ENCODE assay signal across 9 mouse cellular contexts in genomic region chr17:37050876-37051275, GRCm38 (mm10). TPM values are rescaled to one million over a fixed set of nuclear protein-coding genes. Genes with fewer than 3 reads are reported as not detected.
DNase-seq lines count a peak whose midpoint lies in the region; ATAC-seq lines count a peak whose summit lies in the region.
"Had no signal": no experiment of that assay in that cellular context is flagged by ENCODE, and none has a peak within 500 bp of the region (broad histone marks: within the 10 kb centered on the region; RNA-seq: fewer than 3 reads in every experiment).

No protein-coding gene starts in this region.

- intact Hi-C loops in heart, postnatal 36 days (cut with DNase I): no loop called here

- 6% methylated on average over 27 of the region's 27 CpGs for WGBS in heart, embryonic 13.5 days
- WGBS in embryonic facial prominence, embryonic 14.5 days: 9% methylated on average over 14 of the region's 27 CpGs
- WGBS in limb, embryonic 10.5 days: 2% methylated on average over 27 of the region's 27 CpGs
- 2% methylated on average over 27 of the region's 27 CpGs for WGBS in neural tube, embryonic 14.5 days

- H3K9me3 ChIP-seq in heart, embryonic 13.5 days: no peaks in the 10 kb centered on the region
- H3K9me3 ChIP-seq in embryonic facial prominence, embryonic 14.5 days (ENCODE audit: control insufficient read depth, low read length): no peaks in the 10 kb centered on the region
- H3K9me3 ChIP-seq in limb, embryonic 10.5 days (replicated peaks): no peaks in the 10 kb centered on the region
- no peaks in the 10 kb centered on the region for H3K9me3 ChIP-seq in neural tube, embryonic 14.5 days (ENCODE audit: control insufficient read depth, low read length)

- H3K27me3 ChIP-seq in heart, embryonic 13.5 days (replicated peaks): peaks cover 19% of the 10 kb centered on the region
- no peaks in the 10 kb centered on the region; the same call in 1 of the 2 replicates for H3K27me3 ChIP-seq in embryonic facial prominence, embryonic 14.5 days (replicated peaks; ENCODE audit: control insufficient read depth, insufficient read depth, low read length)
- H3K27me3 ChIP-seq in limb, embryonic 10.5 days (ENCODE audit: low read depth, poor library complexity, severe bottlenecking): peaks cover 29% of the 10 kb centered on the region
- H3K27me3 ChIP-seq in neural tube, embryonic 14.5 days (ENCODE audit: control insufficient read depth, insufficient read depth, low read length): no peaks in the 10 kb centered on the region

- no peak for ATAC-seq in heart, embryonic 13.5 days (ENCODE audit: extremely low read depth, insufficient number of reproducible peaks, low FRiP score, low TSS enrichment)
- ATAC-seq in embryonic facial prominence, embryonic 14.5 days (ENCODE audit: low read depth): peak; percentile 1
- peak; percentile 16 for ATAC-seq in neural tube, embryonic 14.5 days (ENCODE audit: low read depth)

- no peak overlapping the region for H3K27ac ChIP-seq in heart, embryonic 13.5 days (replicated peaks)
- no peak overlapping the region for H3K27ac ChIP-seq in embryonic facial prominence, embryonic 14.5 days (replicated peaks; ENCODE audit: low read depth, low read length)
- peak overlapping the region; percentile 81 for H3K27ac ChIP-seq in limb, embryonic 10.5 days
- H3K27ac ChIP-seq in neural tube, embryonic 14.5 days (ENCODE audit: low read depth, low read length): peak overlapping the region; percentile 81; the same call in 1 of the 2 replicates

- peaks cover 23% of the 10 kb centered on the region for H3K36me3 ChIP-seq in heart, embryonic 13.5 days
- H3K36me3 ChIP-seq in embryonic facial prominence, embryonic 14.5 days (ENCODE audit: control insufficient read depth, insufficient read depth, low read length): peaks cover 22% of the 10 kb centered on the region
- H3K36me3 ChIP-seq in limb, embryonic 10.5 days: peaks cover 28% of the 10 kb centered on the region
- H3K36me3 ChIP-seq in neural tube, embryonic 14.5 days (ENCODE audit: control insufficient read depth, insufficient read depth, low read length): peaks cover 6% of the 10 kb centered on the region; the same call in 1 of the 2 replicates

- peak overlapping the region; percentile 67 for H3K4me3 ChIP-seq in heart, embryonic 13.5 days
- H3K4me3 ChIP-seq in embryonic facial prominence, embryonic 14.5 days (ENCODE audit: low read depth, low read length): peak overlapping the region; percentile 62
- peak overlapping the region; percentile 64 for H3K4me3 ChIP-seq in limb, embryonic 10.5 days
- peak overlapping the region; percentile 56 for H3K4me3 ChIP-seq in neural tube, embryonic 14.5 days (ENCODE audit: low read depth, low read length)

- H3K4me2 ChIP-seq in heart, embryonic 13.5 days: peak overlapping the region; percentile 96
- H3K4me2 ChIP-seq in embryonic facial prominence, embryonic 14.5 days (ENCODE audit: low read depth, low read length): peak overlapping the region; percentile 87
- H3K4me2 ChIP-seq in neural tube, embryonic 14.5 days (ENCODE audit: low read depth, low read length): peak overlapping the region; percentile 84

- H3K4me1 ChIP-seq in heart, embryonic 13.5 days: peaks cover 34% of the 10 kb centered on the region
- H3K4me1 ChIP-seq in embryonic facial prominence, embryonic 14.5 days (ENCODE audit: control insufficient read depth, insufficient read depth, low read length): peaks cover 17% of the 10 kb centered on the region
- peaks cover 43% of the 10 kb centered on the region for H3K4me1 ChIP-seq in limb, embryonic 10.5 days
- H3K4me1 ChIP-seq in neural tube, embryonic 14.5 days (ENCODE audit: control insufficient read depth, insufficient read depth, low read length): peaks cover 38% of the 10 kb centered on the region

- no peak for DNase-seq in heart, postnatal 36 days
- DNase-seq in CD4-positive helper T cell, adult 2 months (ENCODE audit: low read depth, low spot score): peak; percentile 7
- DNase-seq in embryonic facial prominence, embryonic 14.5 days (ENCODE audit: low spot score): peak; percentile 7
- DNase-seq in limb, embryonic 10.5 days (ENCODE audit: low spot score): no peak
- no peak for DNase-seq in layer of hippocampus, adult 9-11 months
- no peak for DNase-seq in spleen, postnatal 14 days (ENCODE audit: low spot score in 2 of 2)

- H3K9ac ChIP-seq in heart, embryonic 13.5 days: peak overlapping the region; percentile 85
- H3K9ac ChIP-seq in embryonic facial prominence, embryonic 14.5 days (ENCODE audit: low read depth, low read length): peak overlapping the region; percentile 80
- peak overlapping the region; percentile 77 for H3K9ac ChIP-seq in neural tube, embryonic 14.5 days (replicated peaks; ENCODE audit: low read depth, low read length)

RNA-seq across cellular contexts. Expression of gene Gabbr1, which starts 5.1 kb away (rescaled TPM):
- polyA plus RNA-seq in heart, embryonic 13.5 days (2015; fragmentation: Nextera tagmentation; extraction: Ambion mirVana): 4.5 and 6.9 TPM in 2 replicates
- total RNA-seq in heart, postnatal 36 days (2021): 1 to 10 TPM; 8.6 to 9.4 TPM
- polyA plus RNA-seq in embryonic facial prominence, embryonic 14.5 days (2014; fragmentation: Nextera tagmentation; extraction: Ambion mirVana): 8.4 and 10.2 TPM in 2 replicates
- polyA plus RNA-seq in limb, embryonic 10.5 days (2016; fragmentation: Nextera tagmentation; extraction: Ambion mirVana): 6.6 and 9.0 TPM in 2 replicates
- 78.9 and 103 TPM in 2 replicates for polyA plus RNA-seq in neural tube, embryonic 14.5 days (2014; fragmentation: Nextera tagmentation; extraction: Ambion mirVana)

RNA-seq across cellular contexts. Expression of gene Mog, which starts 27.7 kb away (rescaled TPM):
- not detected in 2 replicates for polyA plus RNA-seq in heart, embryonic 13.5 days (2015; fragmentation: Nextera tagmentation; extraction: Ambion mirVana)
- total RNA-seq in heart, postnatal 36 days (2021): not detected
- 0.12 and 0.22 TPM in 2 replicates for polyA plus RNA-seq in embryonic facial prominence, embryonic 14.5 days (2014; fragmentation: Nextera tagmentation; extraction: Ambion mirVana)
- polyA plus RNA-seq in limb, embryonic 10.5 days (2016; fragmentation: Nextera tagmentation; extraction: Ambion mirVana): 0.08 and 0.20 TPM in 2 replicates
- 2.4 and 2.6 TPM in 2 replicates for polyA plus RNA-seq in neural tube, embryonic 14.5 days (2014; fragmentation: Nextera tagmentation; extraction: Ambion mirVana)
- total RNA-seq: heart, adult 18-20 months had no signal

RNA-seq across cellular contexts. Expression of gene Olfr90, which starts 37.4 kb away (rescaled TPM):
- polyA plus RNA-seq in heart, embryonic 13.5 days (2015; fragmentation: Nextera tagmentation; extraction: Ambion mirVana): not detected in 2 replicates
- not detected for total RNA-seq in heart, postnatal 36 days (2021)
- 0.12 TPM in 1 of 2 replicates, not detected in the other for polyA plus RNA-seq in embryonic facial prominence, embryonic 14.5 days (2014; fragmentation: Nextera tagmentation; extraction: Ambion mirVana)
- 0.06 TPM in 1 of 2 replicates, not detected in the other for polyA plus RNA-seq in limb, embryonic 10.5 days (2016; fragmentation: Nextera tagmentation; extraction: Ambion mirVana)
- 0.12 TPM in 1 of 2 replicates, not detected in the other for polyA plus RNA-seq in neural tube, embryonic 14.5 days (2014; fragmentation: Nextera tagmentation; extraction: Ambion mirVana)
- total RNA-seq: heart, adult 18-20 months had no signal

RNA-seq across cellular contexts. Expression of gene Olfr91, which starts 47.2 kb away (rescaled TPM):
- polyA plus RNA-seq in heart, embryonic 13.5 days (2015; fragmentation: Nextera tagmentation; extraction: Ambion mirVana): not detected in 2 replicates
- not detected for total RNA-seq in heart, postnatal 36 days (2021)
- polyA plus RNA-seq in embryonic facial prominence, embryonic 14.5 days (2014; fragmentation: Nextera tagmentation; extraction: Ambion mirVana): 0.04 TPM in 1 of 2 replicates, not detected in the other
- polyA plus RNA-seq in limb, embryonic 10.5 days (2016; fragmentation: Nextera tagmentation; extraction: Ambion mirVana): 0.05 TPM in 1 of 2 replicates, not detected in the other
- polyA plus RNA-seq in neural tube, embryonic 14.5 days (2014; fragmentation: Nextera tagmentation; extraction: Ambion mirVana): 0.13 TPM in 1 of 2 replicates, not detected in the other
- total RNA-seq: heart, adult 18-20 months had no signal

RNA-seq across cellular contexts. Expression of gene Zfp57, which starts 49.9 kb away (rescaled TPM):
- polyA plus RNA-seq in heart, embryonic 13.5 days (2015; fragmentation: Nextera tagmentation; extraction: Ambion mirVana): 42.5 and 45.5 TPM in 2 replicates
- total RNA-seq in heart, postnatal 36 days (2021): 1 to 10 TPM; 1.0 to 1.8 TPM
- 45.5 and 64.8 TPM in 2 replicates for polyA plus RNA-seq in embryonic facial prominence, embryonic 14.5 days (2014; fragmentation: Nextera tagmentation; extraction: Ambion mirVana)
- 69.9 and 92.6 TPM in 2 replicates for polyA plus RNA-seq in limb, embryonic 10.5 days (2016; fragmentation: Nextera tagmentation; extraction: Ambion mirVana)
- 289 and 326 TPM in 2 replicates for polyA plus RNA-seq in neural tube, embryonic 14.5 days (2014; fragmentation: Nextera tagmentation; extraction: Ambion mirVana)

Comparison
In these comparisons a context has a peak if more than half of its experiments do, and no peak if none do; other contexts are left out.
1. H3K27ac ChIP-seq: peak in limb, embryonic 10.5 days (single experiment) and neural tube, embryonic 14.5 days (single experiment); none in heart, embryonic 13.5 days (single experiment) and embryonic facial prominence, embryonic 14.5 days (single experiment).
2. DNase-seq: peak in CD4-positive helper T cell, adult 2 months (single experiment) and embryonic facial prominence, embryonic 14.5 days (single experiment); none in heart, postnatal 36 days (0 of 2), limb, embryonic 10.5 days (single experiment), layer of hippocampus, adult 9-11 months (single experiment) and spleen, postnatal 14 days (0 of 2).
3. Peak in every context shown above with its lines, with median percentiles within 50 percentile points of each other: H3K4me2 ChIP-seq, H3K4me3 ChIP-seq and H3K9ac ChIP-seq.